Mouse (Mus musculus) brain, embryonic 18.5 days (tissue): ENCODE measurements around the gene Gm20431.
A peak's percentile ranks its signal among the peaks of the same experiment; 100 is the strongest.
"Not testable (repeated sequence)": the region's sequence is repeated elsewhere in the genome, so short reads cannot be mapped to it uniquely, and the experiment has no call there.

ENCODE experiments used
- DNase-seq: peaks from one replicate; pipeline ENCODE4 v3.0.0-alpha.2; 2012; ENCODE audit warnings: low read depth, low spot score

Gene Gm20431

DNA sequence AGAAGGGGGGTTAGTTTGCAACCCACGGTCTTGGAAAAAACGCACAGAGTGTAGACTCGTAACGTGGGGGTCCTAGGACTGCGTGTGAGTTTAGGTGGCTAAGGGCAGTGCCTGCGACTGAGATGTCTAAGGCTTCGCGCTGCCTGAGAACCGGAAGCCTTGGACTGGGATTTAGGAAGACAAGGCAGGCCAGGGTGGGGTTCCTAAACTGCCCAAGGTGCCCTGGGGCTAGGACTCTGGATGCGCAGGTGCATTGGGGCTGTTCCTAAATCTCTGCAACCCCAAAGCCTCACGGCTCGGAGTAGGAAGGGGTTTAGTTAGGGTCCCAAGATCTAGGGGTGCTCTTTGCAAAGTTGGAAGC is 705 bp downstream of the Gm20431 start:
- no peak for DNase-seq

DNA sequence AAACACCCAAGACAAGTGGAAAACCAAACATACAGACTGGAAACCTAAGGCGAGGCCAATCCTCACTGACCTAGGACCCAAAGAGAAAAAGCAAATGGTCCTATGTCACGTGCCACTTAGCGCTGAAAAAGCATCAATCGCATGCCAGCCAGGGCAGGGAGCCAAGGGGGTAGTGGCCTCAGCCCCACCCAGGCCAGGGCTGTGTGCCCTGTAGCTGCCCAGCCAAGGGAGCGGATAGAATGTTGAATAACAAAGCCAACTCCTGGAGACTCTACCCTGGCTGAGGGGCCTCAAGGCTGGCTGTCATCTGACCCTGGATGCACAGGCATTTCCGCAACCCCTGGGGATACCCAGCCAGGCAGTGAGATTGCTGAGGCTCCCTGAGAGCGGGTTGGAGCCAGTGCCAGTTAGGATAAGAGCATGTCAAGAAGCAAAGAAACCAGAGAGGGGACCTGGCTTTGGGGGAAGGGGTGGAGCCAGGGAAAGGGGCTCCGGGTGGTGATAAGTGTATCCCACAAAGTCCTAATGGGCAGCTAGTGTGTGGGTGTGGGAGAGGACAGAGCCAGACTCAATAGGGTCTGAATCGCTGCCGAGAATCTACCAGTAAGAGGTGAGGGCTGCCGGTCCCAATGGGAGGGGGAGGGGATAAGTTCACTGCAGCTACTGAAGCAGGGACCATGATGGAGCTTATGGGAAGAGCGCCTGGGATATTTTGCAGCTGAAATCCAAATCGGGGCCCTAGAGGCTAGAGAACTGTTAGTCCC is 1.3 kb downstream of the Gm20431 start:
- DNase-seq, result no peak

- DNase-seq, result no peak
These were observed 2.0 kb downstream of the Gm20431 start for GRCm38 (mm10) chr2:167659177-167659846.

- no peak for DNase-seq
These were observed 2.6 kb downstream of the Gm20431 start for GRCm38 (mm10) chr2:167658712-167659111.

DNA sequence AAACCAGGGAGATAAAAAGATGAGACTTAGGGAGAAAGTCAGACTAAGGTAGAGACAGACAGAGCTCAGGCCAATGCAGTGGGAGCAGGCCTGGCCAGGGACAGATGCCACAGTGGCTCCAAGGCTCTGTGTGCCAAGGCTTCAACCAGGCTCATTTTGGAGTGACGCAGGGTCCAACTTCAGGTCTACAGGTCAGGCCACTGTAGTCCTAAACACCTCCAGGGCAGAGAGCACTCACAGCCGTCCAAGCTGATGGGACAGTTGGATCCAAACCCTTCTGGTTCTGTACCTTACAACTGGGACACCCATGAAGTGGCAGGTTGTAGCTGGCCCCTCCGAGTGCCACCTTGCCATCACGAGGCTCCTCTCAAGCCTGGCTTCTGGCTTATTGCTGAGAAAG is 3.3 kb downstream of the Gm20431 start:
- DNase-seq, result no peak

DNA sequence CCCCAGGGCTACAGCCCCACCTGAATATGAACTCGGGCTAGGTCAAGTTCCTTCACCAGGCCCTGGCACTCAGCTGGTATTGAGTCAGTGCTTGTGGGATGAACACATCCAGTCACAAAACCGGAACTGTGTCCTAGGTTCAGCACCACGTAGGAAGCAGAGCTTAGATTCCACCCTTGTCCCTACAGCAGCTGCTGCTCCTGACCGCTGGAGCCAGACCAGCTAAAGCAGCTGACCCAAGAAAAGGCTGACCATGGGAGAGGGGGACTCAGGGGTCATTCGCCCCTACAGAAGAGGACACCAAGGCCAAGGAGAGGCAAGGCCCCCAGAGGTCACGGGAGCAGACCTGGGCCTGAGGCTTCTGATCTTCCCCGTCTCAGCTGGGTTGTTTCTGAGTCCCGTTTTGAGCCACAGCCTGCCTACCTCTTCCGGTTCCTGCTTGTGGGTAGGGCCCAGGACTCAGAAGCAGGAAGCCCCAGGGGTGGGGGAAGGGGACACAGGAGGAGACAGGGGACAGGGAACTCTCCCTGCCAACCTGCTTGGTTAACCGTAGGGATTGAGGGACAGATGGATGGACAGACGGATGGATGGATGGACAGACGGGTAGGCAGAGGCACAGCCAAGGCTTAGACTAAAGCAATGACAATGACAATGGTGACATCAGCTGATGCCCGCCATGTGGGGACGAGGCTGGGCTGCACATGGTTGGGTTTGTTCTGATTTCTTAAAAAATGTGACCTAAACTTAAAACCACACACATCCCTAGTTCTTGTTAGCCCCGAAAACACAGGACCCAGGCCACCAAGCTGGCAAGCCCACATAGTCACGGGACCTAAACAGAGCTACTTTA is 4.4 kb downstream of the Gm20431 start:
- no peak for DNase-seq

DNA sequence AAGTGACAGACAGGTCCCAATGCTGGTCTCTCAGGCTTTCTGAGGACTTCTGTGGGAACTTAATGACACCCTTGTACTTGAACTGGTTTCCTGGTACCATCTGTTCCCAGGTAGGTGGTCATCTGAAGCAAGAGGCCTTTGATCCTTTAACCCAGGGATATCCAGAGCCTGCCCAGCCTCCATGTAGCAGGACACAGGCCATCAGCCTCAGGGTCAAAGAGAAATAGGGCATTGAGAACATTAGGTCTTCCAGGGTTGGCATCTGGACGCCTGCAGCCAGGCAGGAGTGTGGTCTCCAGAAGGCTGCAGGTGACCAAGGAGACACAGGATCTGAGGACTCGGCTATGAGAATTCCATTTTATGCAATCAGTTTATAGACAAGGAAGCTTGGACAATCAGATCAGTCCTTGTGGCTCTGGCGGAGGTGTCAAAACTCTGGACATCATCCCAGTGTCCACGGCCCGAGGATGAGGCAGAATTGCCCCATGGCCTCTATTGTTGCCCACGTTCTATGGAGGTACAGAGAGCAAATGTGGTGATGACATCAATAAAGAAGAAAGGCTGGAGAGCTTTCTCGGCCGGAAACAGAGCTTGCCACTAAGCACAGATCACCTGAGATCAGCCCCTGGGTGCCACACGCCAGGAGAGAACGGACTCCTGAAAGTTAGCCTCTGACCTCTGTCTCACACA is 6.2 kb downstream of the Gm20431 start:
- no peak for DNase-seq

- DNase-seq, result no peak
These were observed 8.6 kb downstream of the Gm20431 start for GRCm38 (mm10) chr2:167652694-167653093.

GRCm38 (mm10) chr2:167651622-167652021 is 9.7 kb downstream of the Gm20431 start:
- DNase-seq, result no peak

- DNase-seq, result no peak
These were observed 11.8 kb downstream of the Gm20431 start for GRCm38 (mm10) chr2:167649290-167650032.

DNA sequence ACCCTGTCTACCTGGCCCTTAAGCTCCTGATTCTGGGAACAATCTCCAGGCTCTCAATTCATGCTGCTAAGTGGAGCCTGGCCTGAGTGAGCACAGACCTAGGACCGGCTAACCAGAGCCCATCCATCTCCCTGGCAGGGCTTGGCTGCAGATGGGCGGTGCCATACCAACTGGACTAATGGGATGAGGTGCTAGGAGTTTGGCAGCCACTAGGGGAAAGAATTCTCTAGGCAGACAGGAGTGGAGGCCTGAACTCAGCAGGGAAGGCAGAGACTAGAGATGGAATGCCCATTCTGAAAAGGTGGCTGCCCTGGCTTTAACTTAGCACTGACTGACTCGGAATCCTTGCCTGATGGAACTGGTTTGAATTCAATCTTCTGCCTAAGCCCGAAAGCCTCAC is 14.9 kb downstream of the Gm20431 start:
- DNase-seq, result no peak

DNA sequence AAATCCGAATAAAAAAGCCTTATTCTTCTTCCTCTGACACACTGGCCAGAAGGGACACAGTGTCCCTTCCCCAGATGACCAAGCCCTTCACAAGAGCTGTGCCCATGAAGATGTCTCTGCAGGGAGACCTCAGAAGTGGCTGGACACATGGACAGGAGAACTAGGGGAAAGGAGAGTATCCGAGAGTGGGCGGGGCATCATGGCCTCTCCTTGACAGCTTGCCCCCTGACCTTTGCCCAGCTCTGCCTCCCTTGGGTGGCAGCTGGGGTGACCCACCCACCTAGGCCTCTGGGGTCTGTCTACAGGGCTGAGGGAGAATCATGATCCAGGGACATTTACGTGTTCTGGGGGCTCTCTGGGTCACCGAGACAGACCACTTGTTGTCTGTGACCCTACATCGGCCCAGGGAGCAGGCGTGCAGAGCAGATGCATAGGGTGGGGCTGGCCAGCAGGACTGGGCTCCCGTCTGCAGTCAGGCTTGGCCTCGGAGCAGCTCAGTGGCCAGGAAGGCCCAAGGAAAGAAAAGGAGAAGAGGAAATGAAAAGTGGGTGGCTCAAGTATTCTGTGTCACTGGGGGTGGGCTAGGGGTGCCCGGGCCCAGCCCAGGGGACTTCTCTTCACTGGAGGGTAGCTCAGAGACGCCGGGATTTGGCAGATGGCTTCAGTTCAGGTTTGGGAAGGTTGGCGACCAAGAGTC is 17.8 kb downstream of the Gm20431 start:
- not testable (repeated sequence) for DNase-seq

GRCm38 (mm10) chr2:167642164-167642563 is 19.1 kb downstream of the Gm20431 start:
- no peak for DNase-seq

DNA sequence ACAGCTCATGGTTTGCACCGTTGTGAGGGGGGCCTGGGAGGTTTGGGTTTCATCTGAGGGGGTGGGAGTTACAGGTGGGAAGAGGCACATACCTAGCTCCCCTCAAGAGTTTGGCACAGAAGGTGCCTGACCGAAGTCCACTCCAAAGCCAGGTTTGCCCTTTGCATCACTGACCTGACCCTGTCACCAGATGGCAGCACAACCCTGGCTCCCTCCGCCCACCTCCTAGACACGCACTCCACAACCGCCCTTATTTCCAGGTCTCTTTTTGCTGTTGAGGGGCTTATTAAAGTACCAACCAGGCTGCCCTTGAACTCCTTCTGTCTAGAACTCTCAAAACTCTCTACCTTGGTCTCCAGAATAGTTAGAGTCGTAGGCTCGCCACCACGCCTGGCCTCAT is 20.0 kb downstream of the Gm20431 start:
- DNase-seq, result no peak

DNA sequence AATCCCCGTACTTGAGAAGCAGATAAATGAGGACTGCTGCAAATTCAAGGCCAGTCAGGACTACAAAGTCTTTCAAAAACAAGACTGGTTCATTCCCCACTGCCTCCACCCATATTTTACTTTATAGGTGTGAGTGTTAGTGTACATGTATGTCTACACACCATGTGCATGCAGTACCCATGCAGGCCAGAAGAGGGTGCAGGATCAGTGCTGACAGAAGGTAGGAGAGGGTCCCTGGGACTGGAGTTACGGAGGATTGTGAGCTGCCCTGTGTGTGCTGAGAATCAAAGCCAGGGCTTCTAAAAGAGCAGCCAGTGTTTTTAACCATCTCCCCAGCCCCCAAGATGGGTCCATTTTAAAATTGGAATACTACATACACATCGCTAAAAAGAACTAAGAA is 21.0 kb downstream of the Gm20431 start:
- DNase-seq, result no peak

- no peak for DNase-seq
These were observed 26.3 kb downstream of the Gm20431 start for GRCm38 (mm10) chr2:167634865-167635512.

- peak; percentile 99 for DNase-seq
These were observed 26.9 kb downstream of the Gm20431 start for GRCm38 (mm10) chr2:167634338-167634770.

DNA sequence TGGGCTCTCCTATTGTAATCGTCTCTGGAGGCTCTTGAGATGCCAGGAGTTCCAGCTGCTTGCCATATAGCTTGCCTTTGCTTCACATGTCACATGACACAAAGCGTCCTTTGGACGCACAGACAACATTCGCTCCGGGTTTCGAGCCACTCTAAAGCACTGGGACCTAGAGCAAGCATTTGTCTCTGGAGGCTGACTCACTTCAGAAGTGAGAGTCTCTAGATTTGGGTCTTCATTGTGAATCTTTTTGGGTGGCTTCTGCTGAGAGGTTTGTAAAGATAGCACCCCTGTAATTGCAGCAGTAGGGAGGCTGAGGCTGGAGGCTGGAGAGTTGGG is 27.8 kb downstream of the Gm20431 start:
- no peak for DNase-seq

GRCm38 (mm10) chr2:167632731-167633536 is 28.4 kb downstream of the Gm20431 start:
- DNase-seq, result no peak
